Mouse (Mus musculus): ENCODE measurements around the gene Tmem150c.

GRCm38 (mm10) chr5:100166591-100167491, 7.2 kb upstream of the Tmem150c start:
- TF ChIP-seq CTCF (IDR thresholded peaks at IDR 0.05), result peak; percentile 70
- TF ChIP-seq POLR2A (IDR thresholded peaks at IDR 0.05; ENCODE audit: insufficient read depth, low read depth, low read length), result no peak

Data from heart, adult 2 months (tissue).